Mouse (Mus musculus) megakaryocyte, embryonic 14.5 days (primary cell): ENCODE results near the gene Gm21761. TPM values are rescaled to one million over a fixed set of nuclear protein-coding genes. Genes with fewer than 3 reads are reported as not detected.
"Not testable (repeated sequence)": the region's sequence is repeated elsewhere in the genome, so short reads cannot be mapped to it uniquely, and the experiment has no call there.

Experiments
- H3K27me3 ChIP-seq: replicated peaks from 2 replicates; pipeline ENCODE3; 2012; ENCODE audit warnings: inconsistent platforms
- H3K36me3 ChIP-seq: replicated peaks from 2 replicates; pipeline ENCODE3; 2012; ENCODE audit warnings: low read length, inconsistent platforms, mixed read lengths
- H3K4me1 ChIP-seq: 2 replicates; pipeline ENCODE4 v1.6.1; 2012; ENCODE audit warnings: inconsistent platforms
- H3K4me3 ChIP-seq: replicated peaks from 2 replicates; pipeline ENCODE3; 2012; ENCODE audit warnings: moderate library complexity, mild to moderate bottlenecking, inconsistent platforms
- H3K9me3 ChIP-seq: 2 replicates; pipeline ENCODE4 v1.6.1; 2012; ENCODE audit warnings: inconsistent platforms
- polyA plus RNA-seq: library from polyadenylated mRNA; stranded (reverse); fragments of >175 nt; gene quantifications from 2 replicates; pipeline ENCODE4 v1.2.3, GENCODE M21; 2012; ENCODE audit warnings: low replicate concordance; ENCODE audit not compliant: insufficient read depth

The Gm21761 gene
- polyA plus RNA-seq, 1 experiment = not detected

- not testable (repeated sequence) for H3K4me3 ChIP-seq, H3K4me1 ChIP-seq, H3K27me3 ChIP-seq, H3K36me3 ChIP-seq, H3K9me3 ChIP-seq
Observed at GRCm38 (mm10) chr13:119864395-119864999, 64.6 kb downstream of the Gm21761 start.

- not testable (repeated sequence) for H3K9me3 ChIP-seq, H3K27me3 ChIP-seq, H3K36me3 ChIP-seq, H3K4me1 ChIP-seq, H3K4me3 ChIP-seq
Observed at GRCm38 (mm10) chr13:119862399-119862798, 66.7 kb downstream of the Gm21761 start.

Other genes starting within 250 kb of the Gm21761 start
- gene Hmgcs1, start 238.9 kb downstream of the Gm21761 start, polyA plus RNA-seq = 5.2 and 20.7 TPM in 2 replicates
- 0.23 TPM in 1 of 2 replicates, not detected in the other for gene Nim1k, start 173.4 kb downstream of the Gm21761 start, polyA plus RNA-seq
- gene Zfp131, start 138.4 kb downstream of the Gm21761 start, polyA plus RNA-seq = 9.9 and 24.6 TPM in 2 replicates
- not detected in 2 replicates for gene AF067063, start 99.1 kb downstream of the Gm21761 start, polyA plus RNA-seq
- not detected in 2 replicates for gene D13Ertd608e, start 93.3 kb downstream of the Gm21761 start, polyA plus RNA-seq
- not detected in 2 replicates for gene Tcstv1, start 34.5 kb downstream of the Gm21761 start, polyA plus RNA-seq
- gene B020031M17Rik, start 21.5 kb upstream of the Gm21761 start, polyA plus RNA-seq = not detected in 2 replicates
- gene Gm36079, start 97.7 kb upstream of the Gm21761 start, polyA plus RNA-seq = not detected in 2 replicates
- 9.4 TPM in 1 of 2 replicates, not detected in the other for gene Gm21188, start 122.9 kb upstream of the Gm21761 start, polyA plus RNA-seq
- not detected in 2 replicates for gene Gm20767, start 211.0 kb upstream of the Gm21761 start, polyA plus RNA-seq
- not detected in 2 replicates for gene Gm21818, start 243.2 kb upstream of the Gm21761 start, polyA plus RNA-seq